Mouse (Mus musculus): ENCODE results near the gene Gsdmc3. TPM values are rescaled to one million over a fixed set of nuclear protein-coding genes. Genes with fewer than 3 reads are reported as not detected.
A peak's percentile ranks its signal among the peaks of the same experiment; 100 is the strongest.
"Not testable (repeated sequence)": the region's sequence is repeated elsewhere in the genome, so short reads cannot be mapped to it uniquely, and the experiment has no call there.

Gsdmc3 gene
- polyA plus RNA-seq (2015; fragmentation: Nextera tagmentation; extraction: Ambion mirVana) = not detected in 2 replicates

DNA sequence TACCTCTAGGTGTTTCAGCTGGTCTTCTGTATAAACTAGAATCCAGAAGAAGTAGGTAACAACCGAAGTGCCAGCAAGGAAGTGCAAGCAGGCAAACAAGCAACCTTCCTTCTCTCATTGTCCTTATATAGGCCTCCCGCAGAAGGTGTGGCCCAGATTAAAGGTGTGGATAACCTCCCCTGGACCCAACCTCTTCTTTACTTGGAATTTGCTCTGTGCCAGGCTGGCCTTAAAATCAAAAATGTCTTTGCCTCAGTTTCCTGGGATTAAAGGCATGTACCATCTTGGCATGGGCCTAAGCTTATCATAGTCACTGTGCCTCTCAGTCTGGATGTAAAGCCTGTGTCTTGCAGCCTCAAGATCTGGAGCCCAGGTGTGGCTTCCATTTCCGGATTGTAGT lies at the start of gene Gsdmc3:
Gene Gsdmc3 (minus strand): TSS at position 101 of the 400 bp plus-strand sequence.
- WGBS = 78% methylated on average over 1 of the region's 3 CpGs
- not testable (repeated sequence) for H3K4me1 ChIP-seq (ENCODE audit: control insufficient read depth, insufficient read depth, low read length); ATAC-seq (replicated peaks; ENCODE audit: extremely low read depth, insufficient read depth, low FRiP score)

DNA sequence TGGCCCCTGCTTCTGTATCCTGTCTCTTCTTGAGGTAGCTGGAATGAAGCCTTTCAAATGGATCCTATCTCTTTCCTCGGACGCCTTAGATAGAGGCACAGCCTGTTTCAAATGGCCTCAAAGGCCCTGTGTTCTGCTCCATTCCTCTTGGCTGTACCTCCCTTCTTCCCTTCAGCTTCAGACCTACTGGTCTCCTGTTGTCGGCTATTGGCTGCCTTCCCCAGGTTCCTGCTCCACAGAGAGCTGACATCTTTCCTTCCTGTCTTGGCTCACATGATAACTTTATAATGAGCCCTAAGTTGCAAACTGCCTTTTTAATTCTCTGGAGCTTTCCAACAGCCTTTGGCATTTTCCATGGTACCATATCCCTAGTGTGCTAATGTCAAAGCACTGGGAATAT lies 47.8 kb upstream of the Gsdmc3 start:
- 81% methylated on average over 3 of the region's 3 CpGs for WGBS
- Histone ChIP-seq H3K9ac (ENCODE audit: low read length) (no peak overlapping the region), H3K4me1 (ENCODE audit: control insufficient read depth, insufficient read depth, low read length) (no peaks in the 10 kb centered on the region), H3K36me3 (ENCODE audit: control insufficient read depth, insufficient read depth) (peaks cover 14% of the 10 kb centered on the region), H3K9me3 (replicated peaks; ENCODE audit: control insufficient read depth, low read length) (no peaks in the 10 kb centered on the region), H3K4me2 (ENCODE audit: low read depth, low read length) (no peak overlapping the region), H3K27ac (ENCODE audit: low read length) (no peak overlapping the region), H3K4me3 (ENCODE audit: low read length) (no peak overlapping the region), H3K27me3 (ENCODE audit: control insufficient read depth, insufficient read depth, low read length) (no peaks in the 10 kb centered on the region)
- no peak for ATAC-seq (replicated peaks; ENCODE audit: extremely low read depth, insufficient read depth, low FRiP score)

More for the DNA sequence above, at the start of gene Gsdmc3:
- H3K4me2 ChIP-seq (ENCODE audit: low read depth, low read length); H3K36me3 ChIP-seq (ENCODE audit: control insufficient read depth, insufficient read depth); H3K4me3 ChIP-seq (ENCODE audit: low read length); H3K9me3 ChIP-seq (replicated peaks; ENCODE audit: control insufficient read depth, low read length); H3K27ac ChIP-seq (ENCODE audit: low read length); H3K9ac ChIP-seq (ENCODE audit: low read length); H3K27me3 ChIP-seq (ENCODE audit: control insufficient read depth, insufficient read depth, low read length): not testable (repeated sequence)

DNA sequence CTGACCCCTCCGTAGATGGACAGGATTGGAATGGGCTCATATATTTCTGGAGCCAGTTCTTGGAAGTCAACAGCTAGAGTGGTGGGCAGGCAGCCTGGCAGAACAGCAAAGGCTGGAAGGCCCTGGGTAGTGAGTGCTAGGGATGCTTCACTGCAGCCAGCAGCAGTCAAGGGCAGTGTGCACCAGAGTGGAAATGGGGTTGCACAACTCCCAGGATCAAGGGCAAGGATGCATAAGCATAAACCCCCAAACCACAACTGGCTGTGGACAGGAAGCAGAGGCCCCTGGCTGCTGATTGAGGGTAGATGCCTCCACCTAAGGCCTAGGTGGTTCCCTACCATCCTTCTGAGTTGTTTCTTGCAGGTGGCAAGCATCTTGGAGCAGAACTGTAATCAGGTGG lies 46.1 kb upstream of the Gsdmc3 start:
- 76% methylated on average over 1 of the region's 1 CpGs for WGBS
- no peak overlapping the region for H3K4me3 ChIP-seq (ENCODE audit: low read length)
- no peak overlapping the region for H3K4me2 ChIP-seq (ENCODE audit: low read depth, low read length)
- no peaks in the 10 kb centered on the region for H3K27me3 ChIP-seq (ENCODE audit: control insufficient read depth, insufficient read depth, low read length)
- H3K9ac ChIP-seq (ENCODE audit: low read length) = no peak overlapping the region
- peaks cover 3% of the 10 kb centered on the region for H3K36me3 ChIP-seq (ENCODE audit: control insufficient read depth, insufficient read depth)
- no peak for ATAC-seq (replicated peaks; ENCODE audit: extremely low read depth, insufficient read depth, low FRiP score)
- no peaks in the 10 kb centered on the region for H3K4me1 ChIP-seq (ENCODE audit: control insufficient read depth, insufficient read depth, low read length)
- H3K9me3 ChIP-seq (replicated peaks; ENCODE audit: control insufficient read depth, low read length) = no peaks in the 10 kb centered on the region
- H3K27ac ChIP-seq (ENCODE audit: low read length) = no peak overlapping the region

DNA sequence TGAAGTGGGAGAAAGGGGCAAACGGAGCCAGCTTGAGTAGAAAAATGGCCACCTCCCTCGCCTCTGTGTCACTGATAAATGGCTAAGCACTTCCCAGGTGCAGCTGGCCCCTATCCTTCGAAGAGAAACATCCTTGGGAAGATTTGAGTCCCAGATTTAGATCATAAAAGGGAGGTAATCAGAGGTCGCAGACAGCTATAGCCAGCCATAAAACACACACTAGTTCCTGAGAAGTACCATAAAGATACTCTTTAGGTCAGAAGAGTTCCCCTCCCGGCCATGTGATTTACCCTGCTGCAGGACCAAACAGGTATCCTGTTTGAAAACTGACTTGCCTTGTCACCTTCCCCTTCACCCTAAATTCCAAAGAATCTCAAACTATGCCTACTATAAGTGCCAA lies 43.3 kb upstream of the Gsdmc3 start:
- not testable (repeated sequence) for H3K36me3 ChIP-seq (ENCODE audit: control insufficient read depth, insufficient read depth); H3K9me3 ChIP-seq (replicated peaks; ENCODE audit: control insufficient read depth, low read length); H3K9ac ChIP-seq (ENCODE audit: low read length); H3K4me2 ChIP-seq (ENCODE audit: low read depth, low read length); H3K4me1 ChIP-seq (ENCODE audit: control insufficient read depth, insufficient read depth, low read length); ATAC-seq (replicated peaks; ENCODE audit: extremely low read depth, insufficient read depth, low FRiP score); H3K27ac ChIP-seq (ENCODE audit: low read length); H3K27me3 ChIP-seq (ENCODE audit: control insufficient read depth, insufficient read depth, low read length); H3K4me3 ChIP-seq (ENCODE audit: low read length)
- WGBS = 52% methylated on average over 2 of the region's 5 CpGs

DNA sequence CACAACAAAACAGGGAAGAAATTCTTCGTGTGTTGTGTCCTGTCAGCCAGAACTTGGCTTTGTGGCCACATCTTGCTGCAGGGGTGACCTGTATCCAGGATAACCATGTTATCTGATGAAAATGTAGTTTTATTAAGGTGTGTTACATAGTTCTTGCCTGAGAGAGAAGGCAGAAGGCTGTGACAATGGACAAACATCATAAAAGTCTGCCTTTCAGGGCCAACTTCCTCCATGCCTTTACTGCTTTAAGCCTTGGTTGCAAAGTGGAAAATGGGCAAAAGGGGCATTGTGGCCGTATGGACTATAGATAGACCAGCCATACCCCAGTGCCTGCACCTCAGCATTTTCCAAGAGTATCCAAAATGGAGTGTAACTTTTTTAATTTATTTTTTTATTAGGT lies 41.4 kb upstream of the Gsdmc3 start:
- ATAC-seq (replicated peaks; ENCODE audit: extremely low read depth, insufficient read depth, low FRiP score); H3K4me3 ChIP-seq (ENCODE audit: low read length); H3K27ac ChIP-seq (ENCODE audit: low read length); H3K9ac ChIP-seq (ENCODE audit: low read length); H3K4me2 ChIP-seq (ENCODE audit: low read depth, low read length); H3K27me3 ChIP-seq (ENCODE audit: control insufficient read depth, insufficient read depth, low read length); H3K36me3 ChIP-seq (ENCODE audit: control insufficient read depth, insufficient read depth); H3K9me3 ChIP-seq (replicated peaks; ENCODE audit: control insufficient read depth, low read length); H3K4me1 ChIP-seq (ENCODE audit: control insufficient read depth, insufficient read depth, low read length): not testable (repeated sequence)
- 70% methylated on average over 1 of the region's 2 CpGs for WGBS

DNA sequence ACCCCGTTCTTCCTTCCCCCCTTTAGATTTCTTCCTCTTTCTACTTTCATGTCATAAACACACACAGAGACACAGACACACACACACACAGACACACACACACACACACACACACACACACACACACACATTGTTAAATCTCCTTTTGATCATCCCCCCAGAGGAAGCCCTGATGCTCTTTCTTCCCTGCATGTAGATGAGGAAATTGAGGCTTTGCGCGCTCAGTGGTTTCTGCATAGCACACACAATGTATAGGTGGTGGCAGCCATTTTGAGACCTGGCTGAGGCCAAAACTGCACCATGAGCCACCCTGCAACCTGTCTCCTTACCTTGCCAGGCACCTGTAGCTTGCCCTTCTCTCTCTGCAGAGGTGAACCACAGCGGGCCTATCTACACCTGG lies 38.2 kb upstream of the Gsdmc3 start:
- not testable (repeated sequence) for H3K4me1 ChIP-seq (ENCODE audit: control insufficient read depth, insufficient read depth, low read length); H3K9ac ChIP-seq (ENCODE audit: low read length); H3K4me3 ChIP-seq (ENCODE audit: low read length); H3K27me3 ChIP-seq (ENCODE audit: control insufficient read depth, insufficient read depth, low read length); H3K36me3 ChIP-seq (ENCODE audit: control insufficient read depth, insufficient read depth); H3K27ac ChIP-seq (ENCODE audit: low read length); H3K4me2 ChIP-seq (ENCODE audit: low read depth, low read length); H3K9me3 ChIP-seq (replicated peaks; ENCODE audit: control insufficient read depth, low read length); ATAC-seq (replicated peaks; ENCODE audit: extremely low read depth, insufficient read depth, low FRiP score)
- 86% methylated on average over 3 of the region's 4 CpGs for WGBS

DNA sequence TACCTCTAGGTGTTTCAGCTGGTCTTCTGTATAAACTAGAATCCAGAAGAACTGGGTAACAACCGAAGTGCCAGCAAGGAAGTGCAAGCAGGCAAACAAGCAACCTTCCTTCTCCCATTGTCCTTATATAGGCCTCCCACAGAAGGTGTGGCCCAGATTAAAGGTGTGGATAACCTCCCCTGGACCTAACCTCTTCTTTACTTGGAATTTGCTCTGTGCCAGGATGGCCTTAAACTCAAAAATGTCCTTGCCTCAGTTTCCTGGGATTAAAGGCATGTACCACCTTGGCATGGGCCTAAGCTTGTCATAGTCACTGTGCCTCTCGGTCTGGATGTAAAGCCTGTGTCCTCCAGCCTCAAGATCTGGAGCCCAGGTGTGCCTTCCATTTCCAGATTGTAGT lies 33.8 kb upstream of the Gsdmc3 start, which contains the start of gene Gsdmc4:
Gene Gsdmc4 (minus strand): TSS at position 101 of the 400 bp plus-strand sequence.
- not testable (repeated sequence) for H3K9me3 ChIP-seq (replicated peaks; ENCODE audit: control insufficient read depth, low read length); H3K9ac ChIP-seq (ENCODE audit: low read length); H3K4me2 ChIP-seq (ENCODE audit: low read depth, low read length); H3K27ac ChIP-seq (ENCODE audit: low read length); H3K4me1 ChIP-seq (ENCODE audit: control insufficient read depth, insufficient read depth, low read length); H3K4me3 ChIP-seq (ENCODE audit: low read length); ATAC-seq (replicated peaks; ENCODE audit: extremely low read depth, insufficient read depth, low FRiP score); H3K27me3 ChIP-seq (ENCODE audit: control insufficient read depth, insufficient read depth, low read length); H3K36me3 ChIP-seq (ENCODE audit: control insufficient read depth, insufficient read depth)
- WGBS = 67% methylated on average over 2 of the region's 2 CpGs

DNA sequence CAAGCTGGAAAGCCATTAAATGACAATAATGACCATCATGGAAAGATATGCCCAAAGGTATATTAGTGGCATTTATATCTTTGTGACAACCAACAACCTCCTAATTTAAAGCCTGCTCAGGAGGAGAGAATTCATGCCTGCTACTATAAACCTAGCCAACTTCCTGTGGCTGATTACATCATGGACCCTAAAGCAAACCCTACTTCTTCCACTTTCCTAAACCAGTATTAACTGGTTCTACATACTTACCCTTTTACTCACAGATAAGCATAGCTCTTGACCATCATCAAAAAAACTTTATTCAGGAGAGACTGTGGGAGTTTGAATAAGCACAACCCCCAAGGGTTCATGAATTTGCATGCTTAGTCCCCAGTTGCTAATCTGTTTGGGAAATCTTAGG lies 31.5 kb upstream of the Gsdmc3 start:
- not testable (repeated sequence) for H3K27me3 ChIP-seq (ENCODE audit: control insufficient read depth, insufficient read depth, low read length); ATAC-seq (replicated peaks; ENCODE audit: extremely low read depth, insufficient read depth, low FRiP score); H3K9me3 ChIP-seq (replicated peaks; ENCODE audit: control insufficient read depth, low read length); H3K4me1 ChIP-seq (ENCODE audit: control insufficient read depth, insufficient read depth, low read length); H3K9ac ChIP-seq (ENCODE audit: low read length); H3K4me2 ChIP-seq (ENCODE audit: low read depth, low read length); H3K27ac ChIP-seq (ENCODE audit: low read length); H3K36me3 ChIP-seq (ENCODE audit: control insufficient read depth, insufficient read depth); H3K4me3 ChIP-seq (ENCODE audit: low read length)

DNA sequence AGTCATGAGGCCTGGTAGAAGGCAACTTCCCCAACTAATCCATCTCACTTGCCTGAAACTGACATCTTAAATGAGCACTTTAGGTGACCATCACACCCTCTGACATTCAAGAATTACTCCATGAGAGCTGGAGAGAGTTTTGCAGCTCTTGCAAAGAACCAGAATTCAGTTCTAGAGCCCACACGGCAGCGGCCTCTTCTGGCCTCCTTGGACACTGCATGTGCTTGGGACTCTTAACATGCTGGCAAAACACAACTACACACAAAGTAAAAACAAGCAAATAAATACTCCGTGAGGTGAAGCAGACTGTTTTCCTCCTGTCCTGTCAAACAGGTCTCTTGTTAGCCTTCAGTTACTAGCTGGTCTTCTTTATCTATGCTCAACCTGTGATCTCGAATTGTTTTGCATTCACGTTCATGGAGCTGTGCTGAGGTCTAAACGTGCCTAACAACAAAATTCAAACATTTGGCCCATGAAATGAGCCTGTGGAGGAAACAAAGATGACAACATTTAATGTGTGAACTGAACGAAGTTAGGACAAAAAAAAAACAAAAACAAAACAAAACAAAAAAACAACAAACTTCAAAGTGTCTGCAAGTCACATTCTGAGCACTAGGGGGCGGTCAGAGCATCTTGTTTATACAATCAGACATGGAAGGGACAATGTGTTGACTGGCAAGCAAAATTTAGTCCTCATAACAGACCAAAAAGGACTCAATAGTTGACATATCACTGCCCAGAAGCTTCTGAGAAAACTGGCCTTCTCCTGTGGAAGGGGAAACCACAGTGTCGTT lies 17.4 kb upstream of the Gsdmc3 start:
- 27% methylated on average over 9 of the region's 9 CpGs for WGBS
- H3K27me3 ChIP-seq (ENCODE audit: control insufficient read depth, insufficient read depth, low read length); H3K9me3 ChIP-seq (replicated peaks; ENCODE audit: control insufficient read depth, low read length); ATAC-seq (replicated peaks; ENCODE audit: extremely low read depth, insufficient read depth, low FRiP score); H3K27ac ChIP-seq (ENCODE audit: low read length); H3K36me3 ChIP-seq (ENCODE audit: control insufficient read depth, insufficient read depth); H3K4me1 ChIP-seq (ENCODE audit: control insufficient read depth, insufficient read depth, low read length); H3K9ac ChIP-seq (ENCODE audit: low read length): not testable (repeated sequence)
- H3K4me2 ChIP-seq (ENCODE audit: low read depth, low read length) = peak overlapping the region; percentile 59
- peak overlapping the region; percentile 27 for H3K4me3 ChIP-seq (ENCODE audit: low read length)

Data from heart, embryonic 16.5 days (tissue).